Mouse (Mus musculus): ENCODE data around the gene Tlk2. TPM values are rescaled to one million over a fixed set of nuclear protein-coding genes. Genes with fewer than 3 reads are reported as not detected.

Tlk2 gene
- polyA plus RNA-seq, 1 experiment from 2014 or later, result 14.4 TPM

DNA sequence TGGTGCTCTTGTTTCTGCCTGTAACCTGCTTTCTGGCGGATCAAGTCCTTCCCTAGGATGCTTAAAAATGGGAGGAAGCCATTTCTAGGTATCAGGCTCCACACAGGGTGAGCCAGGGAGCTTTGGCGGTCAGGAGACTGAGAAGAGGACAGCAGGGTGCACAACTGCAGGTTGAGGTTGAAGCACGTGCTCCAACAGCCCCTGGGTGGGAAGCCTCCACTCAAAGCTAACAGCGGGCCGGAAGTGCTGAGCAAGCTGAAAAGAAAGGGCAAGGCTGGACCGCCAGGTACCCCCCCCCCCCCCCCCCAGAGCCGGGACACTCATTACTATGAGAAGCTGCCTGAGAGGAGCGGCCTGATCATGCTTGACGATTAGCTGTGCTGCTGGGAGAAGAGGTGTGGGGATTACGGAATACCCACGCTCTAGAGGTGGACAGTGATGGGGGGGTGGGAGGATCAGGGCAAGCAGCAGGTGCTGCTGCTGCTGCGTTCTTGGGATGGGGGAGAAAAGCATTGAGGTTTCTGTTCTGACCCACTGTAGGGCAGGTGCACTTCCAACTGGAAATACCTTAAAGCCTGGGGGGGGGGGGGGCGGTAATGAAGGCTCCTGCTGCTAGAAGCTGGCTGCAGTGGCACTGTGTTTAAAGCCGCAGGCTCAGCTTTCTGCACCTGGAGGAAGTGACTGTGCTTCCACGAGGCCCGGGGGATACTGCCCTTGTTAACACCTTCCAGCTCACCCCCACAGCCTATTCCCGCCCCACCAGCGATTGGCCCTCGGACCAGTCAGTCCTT lies 27.2 kb upstream of the Tlk2 start:
- Histone ChIP-seq H3K27me3 (replicated peaks; ENCODE audit: insufficient read depth, low read length) (no peaks in the 10 kb centered on the region), H3K36me3 (ENCODE audit: insufficient read depth, low read length) (no peaks in the 10 kb centered on the region), H3K9ac (replicated peaks; ENCODE audit: low read depth) (no peak overlapping the region), H3K4me2 (replicated peaks; ENCODE audit: low read depth, low read length) (0 out of 2 replicates have a peak overlapping the region, but pooled peaks have one; percentile 17), H3K27ac (ENCODE audit: low read length) (no peak overlapping the region), H3K9me3 (ENCODE audit: low read length) (no peaks in the 10 kb centered on the region), H3K4me3 (ENCODE audit: low read depth, low read length) (no peak overlapping the region), H3K4me1 (ENCODE audit: insufficient read depth, low read depth, low read length) (peaks cover 9% of the 10 kb centered on the region)
- TF ChIP-seq EP300 (IDR thresholded peaks at IDR 0.05) (no peak), CTCF (IDR thresholded peaks at IDR 0.05) (no peak)
- 17% methylated on average over 17 of the region's 19 CpGs for WGBS
- no peak for DNase-seq (ENCODE audit: low spot score)
- ATAC-seq, result no peak

GRCm38 (mm10) chr11:105152017-105152300 lies 26.6 kb upstream of the Tlk2 start:
- Histone ChIP-seq H3K4me1 (ENCODE audit: insufficient read depth, low read depth, low read length) (peaks cover 9% of the 10 kb centered on the region), H3K4me3 (ENCODE audit: low read depth, low read length) (no peak overlapping the region), H3K27me3 (replicated peaks; ENCODE audit: insufficient read depth, low read length) (no peaks in the 10 kb centered on the region), H3K9me3 (ENCODE audit: low read length) (no peaks in the 10 kb centered on the region), H3K9ac (replicated peaks; ENCODE audit: low read depth) (no peak overlapping the region), H3K4me2 (replicated peaks; ENCODE audit: low read depth, low read length) (no peak overlapping the region), H3K36me3 (ENCODE audit: insufficient read depth, low read length) (no peaks in the 10 kb centered on the region), H3K27ac (ENCODE audit: low read length) (no peak overlapping the region)
- TF ChIP-seq CTCF (IDR thresholded peaks at IDR 0.05) (no peak), EP300 (IDR thresholded peaks at IDR 0.05) (no peak)
- DNase-seq (ENCODE audit: low spot score) (no peak), ATAC-seq (no peak)
- no CpG with 5 or more reads among the region's 4 CpGs for WGBS

DNA sequence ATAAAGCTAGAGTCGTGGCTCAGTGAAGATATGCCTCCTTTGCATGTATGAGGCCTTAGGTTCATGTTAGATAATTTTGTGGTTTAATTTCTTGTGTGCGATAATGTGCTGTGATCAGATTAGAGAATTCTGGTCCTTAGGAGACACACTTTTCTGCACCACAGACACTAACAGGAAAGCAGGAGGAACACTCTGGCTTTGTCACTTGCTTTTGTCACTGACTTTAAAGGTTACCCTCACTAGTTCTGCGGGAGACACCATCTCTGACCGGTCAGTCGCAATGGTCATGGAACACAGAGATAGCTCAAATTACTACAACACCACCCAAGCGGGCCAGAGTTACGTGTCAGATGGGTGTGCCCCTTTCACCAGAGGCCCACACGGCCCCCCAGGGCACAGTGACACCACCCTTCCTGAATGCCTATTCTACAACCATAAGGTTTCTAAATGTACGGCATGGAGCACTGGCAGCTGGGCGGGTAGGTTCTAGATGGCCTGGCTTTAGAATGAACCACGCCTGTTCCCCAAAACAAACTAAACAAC lies 26.2 kb upstream of the Tlk2 start:
- 70% methylated on average over 11 of the region's 11 CpGs for WGBS
- Histone ChIP-seq H3K27ac (ENCODE audit: low read length) (no peak overlapping the region), H3K4me2 (replicated peaks; ENCODE audit: low read depth, low read length) (no peak overlapping the region), H3K27me3 (replicated peaks; ENCODE audit: insufficient read depth, low read length) (no peaks in the 10 kb centered on the region), H3K36me3 (ENCODE audit: insufficient read depth, low read length) (no peaks in the 10 kb centered on the region), H3K9ac (replicated peaks; ENCODE audit: low read depth) (no peak overlapping the region), H3K4me1 (ENCODE audit: insufficient read depth, low read depth, low read length) (peaks cover 9% of the 10 kb centered on the region), H3K4me3 (ENCODE audit: low read depth, low read length) (no peak overlapping the region), H3K9me3 (ENCODE audit: low read length) (no peaks in the 10 kb centered on the region)
- TF ChIP-seq EP300 (IDR thresholded peaks at IDR 0.05), result no peak
- no peak for ATAC-seq
- DNase-seq (ENCODE audit: low spot score), result no peak

DNA sequence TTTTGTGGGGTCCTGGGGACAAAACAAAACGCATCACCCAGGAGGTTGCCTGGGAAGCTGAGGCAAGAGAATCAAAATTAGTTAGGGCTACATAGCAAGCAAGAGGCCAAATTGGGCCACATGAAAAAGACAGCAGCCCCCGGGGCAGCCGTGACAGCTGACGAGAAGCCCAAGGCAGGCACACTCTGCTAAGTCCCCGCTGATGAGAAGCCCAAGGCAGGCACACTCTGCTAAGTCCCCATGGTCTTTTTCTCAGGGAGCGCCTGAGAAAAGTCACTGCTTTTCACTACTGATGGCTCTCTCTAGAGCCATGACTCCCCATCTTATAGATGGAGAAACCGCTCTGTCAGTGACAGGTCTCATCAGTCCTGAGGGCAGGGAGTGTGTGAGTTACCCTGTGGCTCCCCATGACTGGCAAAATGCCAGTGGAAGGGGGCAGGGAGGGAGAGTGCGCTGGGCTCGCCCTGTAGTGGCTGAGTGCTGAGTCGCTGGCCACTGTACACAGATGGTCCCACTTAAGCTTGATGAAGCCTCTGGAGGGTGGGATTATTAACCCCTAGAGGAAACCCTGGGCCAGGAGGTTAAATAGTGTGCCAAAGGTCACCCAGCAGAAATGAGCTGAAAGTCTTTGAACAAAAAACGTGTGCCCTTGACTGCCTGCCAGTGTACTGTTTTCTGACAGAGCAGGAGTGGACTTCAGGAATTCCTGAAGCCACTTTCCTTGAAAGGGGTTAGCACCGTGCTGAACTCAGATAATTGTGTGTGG lies 25.4 kb upstream of the Tlk2 start:
- ATAC-seq, result peak; percentile 84

DNA sequence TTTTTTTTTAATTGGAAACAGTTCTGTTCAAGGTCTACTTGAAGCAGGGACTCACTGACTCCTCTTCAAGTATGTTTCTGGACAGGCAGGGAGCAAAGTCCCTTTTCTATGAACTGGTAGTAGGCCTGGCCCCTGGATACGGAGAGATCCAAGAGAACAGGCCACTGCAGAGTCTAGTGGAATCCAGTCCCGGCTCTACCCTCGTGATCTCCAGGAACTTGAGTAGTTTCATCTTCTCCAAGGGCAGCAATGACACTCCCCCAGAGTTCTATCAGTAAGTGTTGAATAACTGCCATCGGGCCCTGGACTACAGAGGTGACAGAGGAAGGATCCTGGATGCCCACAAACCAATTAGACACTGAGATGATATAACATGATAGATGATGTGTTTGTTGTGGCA lies 22.7 kb upstream of the Tlk2 start:
- no peak overlapping the region for H3K9ac ChIP-seq (replicated peaks; ENCODE audit: low read depth)
- H3K4me2 ChIP-seq (replicated peaks; ENCODE audit: low read depth, low read length), result no peak overlapping the region
- no peak; the same call in 1 of the 2 replicates for ATAC-seq
- H3K36me3 ChIP-seq (ENCODE audit: insufficient read depth, low read length), result no peaks in the 10 kb centered on the region
- 23% methylated on average over 4 of the region's 4 CpGs for WGBS
- no peaks in the 10 kb centered on the region for H3K27me3 ChIP-seq (replicated peaks; ENCODE audit: insufficient read depth, low read length)
- TF ChIP-seq EP300 (IDR thresholded peaks at IDR 0.05) (no peak), CTCF (IDR thresholded peaks at IDR 0.05) (no peak)
- H3K9me3 ChIP-seq (ENCODE audit: low read length), result no peaks in the 10 kb centered on the region
- no peak overlapping the region for H3K27ac ChIP-seq (ENCODE audit: low read length)
- peak; percentile 34 for DNase-seq (ENCODE audit: low spot score)
- no peak overlapping the region for H3K4me3 ChIP-seq (ENCODE audit: low read depth, low read length)
- peaks cover 9% of the 10 kb centered on the region for H3K4me1 ChIP-seq (ENCODE audit: insufficient read depth, low read depth, low read length)

More for the DNA sequence above, 25.4 kb upstream of the Tlk2 start:
- H3K4me1 ChIP-seq (ENCODE audit: insufficient read depth, low read depth, low read length), result peaks cover 9% of the 10 kb centered on the region
- no peak overlapping the region for H3K9ac ChIP-seq (replicated peaks; ENCODE audit: low read depth)
- TF ChIP-seq EP300 (IDR thresholded peaks at IDR 0.05), result no peak
- TF ChIP-seq CTCF (IDR thresholded peaks at IDR 0.05), result no peak
- DNase-seq (ENCODE audit: low spot score), result peak; percentile 65
- peak overlapping the region; percentile 30 for H3K4me2 ChIP-seq (replicated peaks; ENCODE audit: low read depth, low read length)
- no peaks in the 10 kb centered on the region for H3K27me3 ChIP-seq (replicated peaks; ENCODE audit: insufficient read depth, low read length)
- no peaks in the 10 kb centered on the region for H3K36me3 ChIP-seq (ENCODE audit: insufficient read depth, low read length)
- no peak overlapping the region for H3K27ac ChIP-seq (ENCODE audit: low read length)
- no peaks in the 10 kb centered on the region for H3K9me3 ChIP-seq (ENCODE audit: low read length)
- no peak overlapping the region for H3K4me3 ChIP-seq (ENCODE audit: low read depth, low read length)
- 20% methylated on average over 12 of the region's 12 CpGs for WGBS

DNA sequence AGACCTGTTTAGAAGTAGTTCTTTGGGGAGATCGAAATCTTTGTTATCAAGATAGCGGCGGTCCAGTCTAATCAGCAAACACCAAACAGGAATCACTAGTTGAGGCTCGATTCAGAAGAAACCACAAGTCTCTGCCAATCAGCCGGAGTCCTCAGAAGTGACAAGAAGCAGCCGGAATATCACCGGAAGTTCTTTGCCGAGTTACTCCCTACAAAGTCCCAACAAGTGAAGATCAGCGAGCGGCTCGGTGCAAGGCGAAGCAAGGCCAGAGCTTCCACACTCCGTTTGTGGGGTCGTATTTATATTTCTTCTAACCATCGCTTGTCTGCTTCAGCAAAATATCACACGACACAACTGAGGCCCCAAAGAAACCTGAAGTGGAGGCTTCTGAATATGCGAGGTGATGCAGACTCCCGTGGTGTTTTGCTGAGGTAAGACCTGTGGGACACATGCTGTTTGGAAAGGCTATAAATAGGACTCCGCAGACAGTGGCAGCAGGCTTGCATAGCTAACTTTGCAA lies 21.8 kb upstream of the Tlk2 start:
- ATAC-seq, result no peak
- no peak overlapping the region for H3K9ac ChIP-seq (replicated peaks; ENCODE audit: low read depth)
- H3K27ac ChIP-seq (ENCODE audit: low read length), result no peak overlapping the region
- no peak for DNase-seq (ENCODE audit: low spot score)
- H3K36me3 ChIP-seq (ENCODE audit: insufficient read depth, low read length), result no peaks in the 10 kb centered on the region
- H3K4me3 ChIP-seq (ENCODE audit: low read depth, low read length), result no peak overlapping the region
- H3K9me3 ChIP-seq (ENCODE audit: low read length), result no peaks in the 10 kb centered on the region
- no peaks in the 10 kb centered on the region for H3K27me3 ChIP-seq (replicated peaks; ENCODE audit: insufficient read depth, low read length)
- TF ChIP-seq CTCF (IDR thresholded peaks at IDR 0.05), result no peak
- TF ChIP-seq EP300 (IDR thresholded peaks at IDR 0.05), result no peak
- peaks cover 9% of the 10 kb centered on the region for H3K4me1 ChIP-seq (ENCODE audit: insufficient read depth, low read depth, low read length)
- 70% methylated on average over 19 of the region's 19 CpGs for WGBS
- no peak overlapping the region for H3K4me2 ChIP-seq (replicated peaks; ENCODE audit: low read depth, low read length)
